In the genomic region with DNA sequence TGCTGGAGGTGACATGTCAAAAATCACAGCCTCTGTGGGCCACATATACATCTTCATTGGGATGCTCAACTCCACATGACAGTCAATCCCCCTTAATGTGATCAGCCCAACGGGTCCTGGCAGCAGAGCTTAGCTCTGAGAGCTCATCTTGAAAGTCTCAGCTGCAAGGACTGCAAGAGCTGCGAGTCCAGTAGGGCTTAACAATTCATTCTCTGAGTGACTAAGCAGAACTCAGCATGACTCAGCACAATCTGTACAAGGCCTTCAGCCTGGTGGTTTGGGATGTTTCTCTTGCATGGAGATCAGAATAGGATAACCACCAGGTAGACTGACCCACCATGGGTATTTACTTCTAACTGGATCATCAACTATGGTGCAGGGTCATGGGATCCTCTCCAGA, we compare ENCODE assay signal across 23 mouse cellular contexts.
DNase-seq lines count a peak whose midpoint lies in the region; ATAC-seq and TF ChIP-seq lines count a peak whose summit lies in the region.
"Had no signal": no experiment of that assay in that cellular context is flagged by ENCODE, and none has a peak within 500 bp of the region (broad histone marks: within the 10 kb centered on the region; RNA-seq: fewer than 3 reads in every experiment).

No protein-coding gene starts in this region.

- H3K36me3 ChIP-seq in hindbrain, postnatal 0 days (ENCODE audit: insufficient read depth, low read length) = no peaks in the 10 kb centered on the region
- no peaks in the 10 kb centered on the region for H3K36me3 ChIP-seq in hindbrain, embryonic 16.5 days (ENCODE audit: control insufficient read depth, insufficient read depth, low read length)
- H3K36me3 ChIP-seq: embryonic facial prominence, embryonic 12.5 days; G1E; heart, embryonic 13.5 days; liver, embryonic 15.5 days had no signal

- 71% methylated on average over 2 of the region's 2 CpGs for WGBS in hindbrain, postnatal 0 days
- WGBS in hindbrain, embryonic 16.5 days = 80% methylated on average over 2 of the region's 2 CpGs

- no peak overlapping the region for H3K9ac ChIP-seq in hindbrain, postnatal 0 days (replicated peaks; ENCODE audit: low read length)
- H3K9ac ChIP-seq in hindbrain, embryonic 16.5 days (ENCODE audit: low read depth, low read length) = no peak overlapping the region
- H3K9ac ChIP-seq: embryonic facial prominence, embryonic 12.5 days; forebrain, postnatal 0 days; heart, embryonic 13.5 days; liver, embryonic 15.5 days had no signal

- no peak for ATAC-seq in hindbrain, postnatal 0 days
- ATAC-seq in hindbrain, embryonic 16.5 days = no peak
- ATAC-seq: forebrain, postnatal 0 days; lung, postnatal 0 days had no signal

- no peak for TF ChIP-seq CTCF in hindbrain, postnatal 0 days (IDR thresholded peaks at IDR 0.05; ENCODE audit: low read depth)

- H3K9me3 ChIP-seq in hindbrain, postnatal 0 days (ENCODE audit: low read length) = no peaks in the 10 kb centered on the region; the same call in 1 of the 2 replicates
- peaks cover 3% of the 10 kb centered on the region; the same call in 1 of the 2 replicates for H3K9me3 ChIP-seq in hindbrain, embryonic 16.5 days (ENCODE audit: control insufficient read depth, low read length)
- H3K9me3 ChIP-seq: embryonic facial prominence, embryonic 12.5 days; liver, embryonic 15.5 days had no signal

- DNase-seq in hindbrain, postnatal 0 days (ENCODE audit: low spot score) = peak; percentile 18
- peak; percentile 44 for DNase-seq in ES-CJ7 (ENCODE audit: low read depth, low spot score)
- DNase-seq in R1 (ENCODE audit: low read depth, low spot score) = peak; percentile 38
- no peak for DNase-seq in right cerebral cortex, postnatal 14 days
- no peak for DNase-seq in left cerebral cortex, postnatal 4 days
- no peak for DNase-seq in right cerebral cortex, postnatal 36 days (ENCODE audit: low spot score in 2 of 2)
- DNase-seq: cerebellum, adult 11-12 months; forebrain, postnatal 0 days; gastrocnemius, postnatal 36 days; heart, adult 2 months; heart, postnatal 14 days; kidney, adult 11 months; kidney, postnatal 10 days; liver; thymus, postnatal 14 days had no signal

- no peak overlapping the region for H3K27ac ChIP-seq in hindbrain, postnatal 0 days
- H3K27ac ChIP-seq in hindbrain, embryonic 16.5 days (ENCODE audit: low read depth, low read length) = no peak overlapping the region
- H3K27ac ChIP-seq: embryonic facial prominence, embryonic 12.5 days; heart, adult 2 months; heart, embryonic 13.5 days; left cerebral cortex, adult 2 months; liver, embryonic 15.5 days; macrophage had no signal

- H3K27me3 ChIP-seq in hindbrain, postnatal 0 days (ENCODE audit: insufficient read depth, low read length) = no peaks in the 10 kb centered on the region
- no peaks in the 10 kb centered on the region for H3K27me3 ChIP-seq in hindbrain, embryonic 16.5 days (replicated peaks; ENCODE audit: control insufficient read depth, insufficient read depth, low read length)
- H3K27me3 ChIP-seq: embryonic facial prominence, embryonic 12.5 days; heart, embryonic 13.5 days; liver, embryonic 15.5 days had no signal

- H3K4me2 ChIP-seq in hindbrain, postnatal 0 days (ENCODE audit: low read depth, low read length) = no peak overlapping the region
- no peak overlapping the region for H3K4me2 ChIP-seq in hindbrain, embryonic 16.5 days (ENCODE audit: low read length)
- H3K4me2 ChIP-seq: embryonic facial prominence, embryonic 12.5 days; heart, embryonic 13.5 days; liver, embryonic 15.5 days had no signal

- intact Hi-C loops in left cerebral cortex, postnatal 4 days (cut with DNase I) = no loop called here

- no peak overlapping the region for H3K4me3 ChIP-seq in hindbrain, postnatal 0 days (ENCODE audit: low read length)
- no peak overlapping the region for H3K4me3 ChIP-seq in hindbrain, embryonic 16.5 days (ENCODE audit: low read length)
- H3K4me3 ChIP-seq: embryonic facial prominence, embryonic 12.5 days; heart, adult 2 months; heart, embryonic 13.5 days; left cerebral cortex, adult 2 months; liver, embryonic 15.5 days had no signal

- H3K4me1 ChIP-seq in hindbrain, postnatal 0 days (ENCODE audit: insufficient read depth, low read length) = no peaks in the 10 kb centered on the region
- H3K4me1 ChIP-seq in hindbrain, embryonic 16.5 days (ENCODE audit: control insufficient read depth, insufficient read depth, low read depth, low read length) = no peaks in the 10 kb centered on the region
- H3K4me1 ChIP-seq: embryonic facial prominence, embryonic 12.5 days; heart, embryonic 13.5 days; liver, embryonic 15.5 days had no signal

Comparison
In these comparisons a context has a peak if more than half of its experiments do, and no peak if none do; other contexts are left out.
1. DNase-seq: peak in hindbrain, postnatal 0 days (single experiment), ES-CJ7 (single experiment) and R1 (single experiment); none in right cerebral cortex, postnatal 14 days (single experiment), left cerebral cortex, postnatal 4 days (single experiment) and right cerebral cortex, postnatal 36 days (0 of 2).